Mouse (Mus musculus): ENCODE measurements around the gene Slc52a3.
"Not testable (repeated sequence)": the region's sequence is repeated elsewhere in the genome, so short reads cannot be mapped to it uniquely, and the experiment has no call there.

The Slc52a3 gene

GRCm38 (mm10) chr2:151973595-151974562 lies 22.4 kb upstream of the Slc52a3 start:
- DNase-seq: no peak

- DNase-seq: no peak
These were observed 21.0 kb upstream of the Slc52a3 start for GRCm38 (mm10) chr2:151975295-151975694.

GRCm38 (mm10) chr2:151976067-151976466 lies 20.2 kb upstream of the Slc52a3 start:
- DNase-seq: no peak

GRCm38 (mm10) chr2:151977689-151978440 lies 18.4 kb upstream of the Slc52a3 start:
- DNase-seq: peak; percentile 77

GRCm38 (mm10) chr2:151978494-151978893 lies 17.8 kb upstream of the Slc52a3 start:
- no peak for DNase-seq

GRCm38 (mm10) chr2:151979470-151980354 lies 16.6 kb upstream of the Slc52a3 start, which contains the start of gene Fam110a:
Fam110a (minus strand) TSS chr2:151980219.
- DNase-seq: peak; percentile 82

GRCm38 (mm10) chr2:151980355-151980693 lies 16.0 kb upstream of the Slc52a3 start:
- no peak for DNase-seq

- DNase-seq: no peak
These were observed 15.0 kb upstream of the Slc52a3 start for GRCm38 (mm10) chr2:151981268-151981667.

GRCm38 (mm10) chr2:151982476-151982875 lies 13.8 kb upstream of the Slc52a3 start:
- DNase-seq: no peak

- DNase-seq: no peak
These were observed 12.3 kb upstream of the Slc52a3 start for GRCm38 (mm10) chr2:151984019-151984418.

- DNase-seq: no peak
These were observed 10.7 kb upstream of the Slc52a3 start for GRCm38 (mm10) chr2:151985426-151986172.

GRCm38 (mm10) chr2:151986958-151987357 lies 9.4 kb upstream of the Slc52a3 start:
- no peak for DNase-seq

- no peak for DNase-seq
These were observed 7.3 kb upstream of the Slc52a3 start for GRCm38 (mm10) chr2:151988978-151989377.

GRCm38 (mm10) chr2:151990985-151991394 lies 5.3 kb upstream of the Slc52a3 start:
- DNase-seq: no peak

- DNase-seq: no peak
These were observed 4.9 kb upstream of the Slc52a3 start for GRCm38 (mm10) chr2:151991446-151991845.

GRCm38 (mm10) chr2:151994350-151995122 lies 1.8 kb upstream of the Slc52a3 start:
- DNase-seq: peak; percentile 62

GRCm38 (mm10) chr2:151997190-151997575 lies 872 bp downstream of the Slc52a3 start:
- not testable (repeated sequence) for DNase-seq

GRCm38 (mm10) chr2:151997776-151998504 lies 1.6 kb downstream of the Slc52a3 start:
- no peak for DNase-seq

- no peak for DNase-seq
These were observed 2.2 kb downstream of the Slc52a3 start for GRCm38 (mm10) chr2:151998505-151998899.

- DNase-seq: no peak
These were observed 2.6 kb downstream of the Slc52a3 start for GRCm38 (mm10) chr2:151998932-151999331.

All from cerebellum, adult 11 months (tissue).